Mouse (Mus musculus) liver, embryonic 11.5 days (tissue): ENCODE data around the gene Eya2. TPM values are rescaled to one million over a fixed set of nuclear protein-coding genes. Genes with fewer than 3 reads are reported as not detected.

Experiments
- ATAC-seq: fragments of 200-750 bp; cut with Nextera tagmentation; replicated peaks from 2 replicates; pipeline ENCODE4 v1.8.0; 2017; ENCODE audit warnings: moderate number of reproducible peaks, mild to moderate bottlenecking, moderate TSS enrichment, moderate library complexity; ENCODE audit not compliant: low FRiP score
- DNase-seq: peaks from one replicate; pipeline ENCODE4 v3.0.0-alpha.2; 2017; ENCODE audit warnings: low spot score
- H3K27ac ChIP-seq: fragments of 300-500 bp; sonication (generic); 2 replicates; pipeline ENCODE4 v1.5.1; 2014; ENCODE audit warnings: mild to moderate bottlenecking, low read depth, low read length, control low read depth
- H3K27me3 ChIP-seq: fragments of 300-500 bp; sonication (generic); replicated peaks from 2 replicates; pipeline ENCODE4 v1.6.1; 2014; ENCODE audit warnings: low read length, mixed read lengths; ENCODE audit not compliant: control insufficient read depth, insufficient read depth
- H3K36me3 ChIP-seq: fragments of 300-500 bp; sonication (generic); 2 replicates; pipeline ENCODE4 v1.6.1; 2014; ENCODE audit warnings: mild to moderate bottlenecking, low read length, moderate library complexity, mixed read lengths; ENCODE audit not compliant: control insufficient read depth, insufficient read depth
- H3K4me1 ChIP-seq: fragments of 300-500 bp; sonication (generic); replicated peaks from 2 replicates; pipeline ENCODE4 v1.6.1; 2014; ENCODE audit warnings: low read length, mixed read lengths; ENCODE audit not compliant: control insufficient read depth, insufficient read depth
- H3K4me2 ChIP-seq: fragments of 300-500 bp; sonication (generic); 2 replicates; pipeline ENCODE4 v1.6.1; 2014; ENCODE audit warnings: mild to moderate bottlenecking, control low read depth, moderate library complexity
- H3K4me3 ChIP-seq: fragments of 300-500 bp; sonication (generic); 2 replicates; pipeline ENCODE4 v1.5.1; 2014; ENCODE audit warnings: low read depth, low read length, control low read depth
- H3K9ac ChIP-seq: fragments of 300-500 bp; sonication (generic); 2 replicates; pipeline ENCODE4 v1.6.1; 2014; ENCODE audit warnings: low read depth, low read length, control low read depth
- H3K9me3 ChIP-seq: fragments of 300-500 bp; sonication (generic); 2 replicates; pipeline ENCODE4 v1.6.1; 2016; ENCODE audit warnings: low read length, inconsistent platforms, mixed read lengths; ENCODE audit not compliant: control insufficient read depth
- WGBS: fragments of 180-500 bp; shearing (Covaris S2); extraction: QIAGEN DNeasy Blood & Tissue Kit; methylation state at CpG from one replicate; pipeline ENCODE4 v1.1.7; 2014; 5-methylcytosine and 5-hydroxymethylcytosine counted together
- polyA plus RNA-seq: library from polyadenylated mRNA; unstranded; fragments of >200 nt; fragmentation: Nextera tagmentation; extraction: Ambion mirVana; gene quantifications from 2 replicates; pipeline ENCODE4 v1.2.1, GENCODE M21; 2014

The Eya2 gene
- polyA plus RNA-seq, 1 experiment from 2014 or later, result 1.2 TPM

- WGBS, result 43% methylated on average over 4 of the region's 4 CpGs
- Histone ChIP-seq H3K27me3 (no peaks in the 10 kb centered on the region), H3K4me3 (no peak overlapping the region), H3K36me3 (no peaks in the 10 kb centered on the region), H3K9ac (no peak overlapping the region), H3K4me2 (no peak overlapping the region), H3K9me3 (no peaks in the 10 kb centered on the region), H3K27ac (no peak overlapping the region), H3K4me1 (no peaks in the 10 kb centered on the region)
- no peak; the same call in 1 of the 2 replicates for ATAC-seq
- no peak for DNase-seq
Measured at GRCm38 (mm10) chr2:165692944-165693660, 98.3 kb downstream of the Eya2 start.

- ATAC-seq, result no peak
- Histone ChIP-seq H3K9me3 (no peaks in the 10 kb centered on the region), H3K27me3 (no peaks in the 10 kb centered on the region), H3K27ac (no peak overlapping the region), H3K9ac (no peak overlapping the region), H3K4me1 (no peaks in the 10 kb centered on the region), H3K36me3 (no peaks in the 10 kb centered on the region), H3K4me2 (no peak overlapping the region), H3K4me3 (no peak overlapping the region)
- no peak for DNase-seq
- WGBS, result 80% methylated on average over 6 of the region's 6 CpGs
Measured at GRCm38 (mm10) chr2:165694767-165695166, 99.9 kb downstream of the Eya2 start.

- Histone ChIP-seq H3K9me3 (no peaks in the 10 kb centered on the region), H3K4me1 (no peaks in the 10 kb centered on the region), H3K27ac (no peak overlapping the region), H3K9ac (no peak overlapping the region), H3K27me3 (no peaks in the 10 kb centered on the region), H3K4me3 (no peak overlapping the region), H3K36me3 (no peaks in the 10 kb centered on the region), H3K4me2 (no peak overlapping the region)
- DNase-seq, result no peak
- 82% methylated on average over 19 of the region's 19 CpGs for WGBS
- ATAC-seq, result no peak
Measured at GRCm38 (mm10) chr2:165700252-165700908, 105.5 kb downstream of the Eya2 start.

GRCm38 (mm10) chr2:165703033-165703805, 108.4 kb downstream of the Eya2 start:
- Histone ChIP-seq H3K27ac (no peak overlapping the region), H3K27me3 (no peaks in the 10 kb centered on the region), H3K4me2 (no peak overlapping the region), H3K36me3 (no peaks in the 10 kb centered on the region), H3K4me1 (no peaks in the 10 kb centered on the region), H3K4me3 (no peak overlapping the region), H3K9ac (no peak overlapping the region), H3K9me3 (no peaks in the 10 kb centered on the region)
- ATAC-seq (no peak), DNase-seq (no peak)
- 51% methylated on average over 9 of the region's 9 CpGs for WGBS

- H3K36me3 ChIP-seq, result no peaks in the 10 kb centered on the region
- ATAC-seq (peak; percentile 56; the same call in 1 of the 2 replicates), DNase-seq (no peak)
- H3K9me3 ChIP-seq, result no peaks in the 10 kb centered on the region
- no peak overlapping the region for H3K27ac ChIP-seq
- no peaks in the 10 kb centered on the region for H3K27me3 ChIP-seq
- H3K4me2 ChIP-seq, result no peak overlapping the region
- 58% methylated on average over 9 of the region's 9 CpGs for WGBS
- H3K9ac ChIP-seq, result no peak overlapping the region
- H3K4me3 ChIP-seq, result no peak overlapping the region
- no peaks in the 10 kb centered on the region for H3K4me1 ChIP-seq
Measured at GRCm38 (mm10) chr2:165708266-165708665, 113.4 kb downstream of the Eya2 start.

- ATAC-seq, result no peak
- Histone ChIP-seq H3K4me2 (no peak overlapping the region), H3K9me3 (no peaks in the 10 kb centered on the region), H3K4me1 (no peaks in the 10 kb centered on the region), H3K9ac (no peak overlapping the region), H3K27me3 (no peaks in the 10 kb centered on the region), H3K27ac (no peak overlapping the region), H3K4me3 (no peak overlapping the region), H3K36me3 (no peaks in the 10 kb centered on the region)
- WGBS, result 68% methylated on average over 6 of the region's 6 CpGs
- DNase-seq, result no peak
Measured at GRCm38 (mm10) chr2:165716688-165717087, 121.9 kb downstream of the Eya2 start.

DNA sequence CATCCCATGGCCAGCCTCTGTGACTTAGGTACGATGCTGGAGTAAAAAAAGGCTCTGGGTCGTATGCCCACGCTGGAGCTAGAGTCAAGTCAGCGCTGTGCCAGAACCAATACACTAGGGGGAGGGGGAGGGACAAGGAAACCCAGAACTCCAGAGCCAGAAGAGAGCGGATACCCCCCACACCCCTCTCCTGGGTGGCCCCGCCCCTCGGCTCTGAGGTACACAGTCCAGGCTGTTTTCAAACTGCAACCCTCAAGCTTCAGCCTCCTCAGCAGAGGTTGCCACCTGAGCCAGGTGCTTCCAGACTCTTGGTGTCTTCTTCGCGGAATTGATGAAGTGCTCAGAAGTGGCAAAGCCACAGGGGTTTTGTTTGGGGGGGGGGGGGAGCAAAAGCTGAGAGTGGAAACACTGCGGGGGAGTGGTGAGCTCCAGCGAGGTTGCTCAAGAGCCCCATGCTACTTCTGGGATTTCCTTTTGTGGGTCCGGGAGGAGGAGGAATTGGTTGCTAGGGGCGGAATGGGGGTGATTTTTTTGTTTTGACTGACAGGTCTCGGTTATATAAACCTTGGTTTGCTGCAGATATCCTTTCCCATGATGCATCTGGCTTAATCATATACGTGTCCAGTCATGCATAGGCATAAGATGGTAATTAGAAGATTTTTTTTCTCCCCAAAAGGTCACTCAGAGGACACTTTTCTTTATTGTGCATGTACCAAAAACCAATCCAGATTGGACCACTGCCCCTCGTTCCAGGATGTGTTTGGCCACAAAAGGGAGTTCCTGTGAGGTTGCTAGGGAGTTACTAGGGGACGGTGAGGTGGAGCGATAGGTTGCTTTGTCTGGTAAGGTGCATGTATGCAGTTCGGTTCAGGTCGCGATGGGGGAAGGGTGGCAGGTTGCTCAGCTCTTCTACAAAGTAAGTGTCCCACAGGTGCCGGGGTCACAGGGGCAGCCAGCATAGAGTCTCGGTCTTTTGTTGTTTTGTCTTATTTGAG, 122.6 kb downstream of the Eya2 start:
- no peaks in the 10 kb centered on the region for H3K9me3 ChIP-seq
- no peak overlapping the region for H3K4me3 ChIP-seq
- H3K4me1 ChIP-seq, result no peaks in the 10 kb centered on the region
- ATAC-seq, result no peak; the same call in 1 of the 2 replicates
- no peak overlapping the region for H3K4me2 ChIP-seq
- WGBS, result 65% methylated on average over 23 of the region's 23 CpGs
- no peaks in the 10 kb centered on the region for H3K27me3 ChIP-seq
- H3K36me3 ChIP-seq, result no peaks in the 10 kb centered on the region
- no peak overlapping the region for H3K27ac ChIP-seq
- DNase-seq, result no peak
- H3K9ac ChIP-seq, result no peak overlapping the region

DNA sequence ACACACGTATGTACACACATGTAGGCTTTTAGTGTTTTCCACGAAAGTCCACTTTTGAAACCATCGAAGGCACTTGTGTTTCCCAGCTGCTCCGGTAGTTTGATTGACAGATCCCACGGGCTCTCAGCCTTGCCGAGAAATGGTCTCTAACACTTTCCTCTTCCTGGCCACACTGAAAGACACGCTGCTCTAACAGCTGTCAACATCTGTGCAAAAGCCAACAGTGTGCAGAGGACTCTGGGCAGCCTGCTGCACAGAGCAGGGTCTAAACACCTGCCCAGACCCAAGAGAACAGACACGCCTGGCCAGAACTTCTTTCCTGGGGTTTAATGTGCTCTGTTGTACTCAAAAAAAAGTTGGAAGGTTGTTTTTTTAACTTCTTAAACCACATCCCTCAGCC, 124.5 kb downstream of the Eya2 start:
- H3K9ac ChIP-seq, result no peak overlapping the region
- no peak overlapping the region for H3K4me3 ChIP-seq
- no peak overlapping the region for H3K27ac ChIP-seq
- no peak overlapping the region for H3K4me2 ChIP-seq
- ATAC-seq, result no peak
- no peaks in the 10 kb centered on the region for H3K36me3 ChIP-seq
- H3K27me3 ChIP-seq, result no peaks in the 10 kb centered on the region
- no peak for DNase-seq
- no peaks in the 10 kb centered on the region for H3K9me3 ChIP-seq
- 74% methylated on average over 8 of the region's 8 CpGs for WGBS
- no peaks in the 10 kb centered on the region for H3K4me1 ChIP-seq
